Mouse (Mus musculus) MEL (cell line): ENCODE data around the gene Zfp408. TPM values are rescaled to one million over a fixed set of nuclear protein-coding genes. Genes with fewer than 3 reads are reported as not detected.

Experiments used
- DNase-seq: peaks from one replicate; pipeline ENCODE4 v3.0.0; 2011; ENCODE audit warnings: low read depth, low spot score
- H3K27ac ChIP-seq: 2 replicates; pipeline ENCODE4 v1.5.1; 2012; ENCODE audit warnings: low read depth, mild to moderate bottlenecking, control low read depth, low read length, moderate library complexity; ENCODE audit not compliant: control insufficient read depth
- H3K27me3 ChIP-seq, 2 experiments: fragments of 150-350 bp in 1 of 2; sonication (generic) in 1 of 2; 2 replicates each; pipeline ENCODE4 v1.6.1; 2012; ENCODE audit warnings: low read length in 2 of 2, mild to moderate bottlenecking in 2 of 2, improper control_type of control experiment in 1 of 2, moderate library complexity in 1 of 2; ENCODE audit not compliant: insufficient read depth in 2 of 2, control insufficient read depth in 1 of 2
- H3K36me3 ChIP-seq, 2 experiments: 2 replicates each; pipeline ENCODE4 v1.6.1; 2012 to 2014; ENCODE audit warnings: low read length in 2 of 2, improper control_type of control experiment in 1 of 2, inconsistent platforms in 1 of 2, mild to moderate bottlenecking in 1 of 2; ENCODE audit not compliant: insufficient read depth in 2 of 2, control insufficient read depth in 1 of 2
- H3K4me1 ChIP-seq, 2 experiments: fragments of 150-350 bp in 1 of 2; sonication (generic) in 1 of 2; 2 replicates each; pipeline ENCODE4 v1.6.1; 2012; ENCODE audit warnings: low read length in 2 of 2, improper control_type of control experiment in 1 of 2, mild to moderate bottlenecking in 1 of 2; ENCODE audit not compliant: insufficient read depth in 2 of 2, control insufficient read depth in 1 of 2
- H3K4me3 ChIP-seq, 2 experiments: fragments of 150-350 bp in 1 of 2; sonication (generic) in 1 of 2; 2 replicates each; pipeline ENCODE4 v1.5.1; 2012; ENCODE audit warnings: low read depth in 2 of 2, low read length in 2 of 2, mild to moderate bottlenecking in 2 of 2, moderate library complexity in 2 of 2, control low read depth in 1 of 2, improper control_type of control experiment in 1 of 2; ENCODE audit not compliant: control insufficient read depth in 1 of 2, insufficient read depth in 1 of 2
- H3K79me2 ChIP-seq: 2 replicates; pipeline ENCODE4 v1.6.1; 2012; ENCODE audit warnings: mild to moderate bottlenecking, low read length, moderate library complexity; ENCODE audit not compliant: control insufficient read depth, poor library complexity, insufficient read depth
- H3K9ac ChIP-seq: 2 replicates; pipeline ENCODE4 v1.6.1; 2012; ENCODE audit warnings: low read depth, mild to moderate bottlenecking, control low read depth, low read length, moderate library complexity; ENCODE audit not compliant: control insufficient read depth, poor library complexity, severe bottlenecking
- H3K9me3 ChIP-seq: fragments of 150-350 bp; sonication (generic); replicated peaks from 2 replicates; pipeline ENCODE4 v1.6.1; 2012; ENCODE audit warnings: mild to moderate bottlenecking, low read length, improper control_type of control experiment, moderate library complexity; ENCODE audit not compliant: insufficient read depth
- BHLHE40 ChIP-seq: IDR thresholded peaks from 2 replicates; pipeline ENCODE4 v1.6.1; 2012; ENCODE audit warnings: low read depth, mild to moderate bottlenecking, inconsistent platforms, low read length, improper control_type of control experiment, borderline replicate concordance
- CHD1 ChIP-seq: IDR thresholded peaks from 2 replicates; pipeline ENCODE4 v1.6.1; 2012; ENCODE audit warnings: low read depth, mild to moderate bottlenecking, inconsistent platforms, low read length, improper control_type of control experiment
- CHD2 ChIP-seq: IDR thresholded peaks from 2 replicates; pipeline ENCODE4 v1.6.1; 2011; ENCODE audit warnings: low read length, improper control_type of control experiment
- CTCF ChIP-seq, 3 experiments: IDR thresholded peaks in 2 of 3; conservative IDR thresholded peaks in 1 of 3; 2 replicates each; pipeline ENCODE4 v1.5.1; 2011 to 2012; ENCODE audit warnings: low read length in 3 of 3, low read depth in 2 of 3, mild to moderate bottlenecking in 2 of 3, improper control_type of control experiment in 1 of 3, inconsistent platforms in 1 of 3, mixed read lengths in 1 of 3, moderate library complexity in 1 of 3; ENCODE audit not compliant: control insufficient read depth in 1 of 3, insufficient read depth in 1 of 3, poor library complexity in 1 of 3, severe bottlenecking in 1 of 3
- E2F4 ChIP-seq: IDR thresholded peaks from 2 replicates; pipeline ENCODE4 v1.6.1; 2011; ENCODE audit warnings: low read depth, low read length, improper control_type of control experiment, borderline replicate concordance
- ELF1 ChIP-seq: IDR thresholded peaks from 2 replicates; pipeline ENCODE4 v1.6.1; 2014; ENCODE audit warnings: low read depth, mild to moderate bottlenecking, inconsistent platforms, low read length, improper control_type of control experiment, moderate library complexity
- EP300 ChIP-seq, 2 experiments: IDR thresholded peaks; 2 replicates each; pipeline ENCODE4 v1.6.1; 2011; ENCODE audit warnings: improper control_type of control experiment in 2 of 2, low read length in 2 of 2, low read depth in 1 of 2, mild to moderate bottlenecking in 1 of 2
- ETS1 ChIP-seq: IDR thresholded peaks from 2 replicates; pipeline ENCODE4 v1.6.1; 2012; ENCODE audit warnings: low read depth, mild to moderate bottlenecking, inconsistent platforms, low read length, improper control_type of control experiment, moderate library complexity
- GABPA ChIP-seq: IDR thresholded peaks from 2 replicates; pipeline ENCODE4 v1.6.1; 2012; ENCODE audit warnings: low read depth, mild to moderate bottlenecking, inconsistent platforms, low read length, improper control_type of control experiment, moderate library complexity
- GATA1 ChIP-seq: IDR thresholded peaks from 2 replicates; pipeline ENCODE4 v1.6.1; 2011; ENCODE audit warnings: low read depth, low read length, improper control_type of control experiment
- HCFC1 ChIP-seq: IDR thresholded peaks from 2 replicates; pipeline ENCODE4 v1.6.1; 2012; ENCODE audit warnings: low read depth, mild to moderate bottlenecking, inconsistent platforms, low read length, improper control_type of control experiment, moderate library complexity
- JUND ChIP-seq: IDR thresholded peaks from 2 replicates; pipeline ENCODE4 v1.6.1; 2011; ENCODE audit warnings: low read depth, mild to moderate bottlenecking, improper control_type of control experiment, low read length
- KAT2A ChIP-seq: conservative IDR thresholded peaks from 2 replicates; pipeline ENCODE4 v1.6.1; 2012; ENCODE audit warnings: low read depth, low read length, improper control_type of control experiment, inconsistent platforms
- MAFK ChIP-seq: IDR thresholded peaks from 2 replicates; pipeline ENCODE4 v1.6.1; 2011; ENCODE audit warnings: low read depth, mild to moderate bottlenecking, low read length, improper control_type of control experiment, borderline replicate concordance
- MAZ ChIP-seq: IDR thresholded peaks from 2 replicates; pipeline ENCODE4 v1.6.1; 2012; ENCODE audit warnings: low read depth, mild to moderate bottlenecking, inconsistent platforms, low read length, improper control_type of control experiment
- MEF2A ChIP-seq: IDR thresholded peaks from 2 replicates; pipeline ENCODE4 v1.6.1; 2014; ENCODE audit warnings: low read depth, mild to moderate bottlenecking, inconsistent platforms, low read length, improper control_type of control experiment; ENCODE audit not compliant: poor library complexity, insufficient replicate concordance, severe bottlenecking; ENCODE audit errors: extremely low read depth
- MXI1 ChIP-seq: IDR thresholded peaks from 2 replicates; pipeline ENCODE4 v1.6.1; 2011; ENCODE audit warnings: mild to moderate bottlenecking, low read depth, low read length, improper control_type of control experiment
- MYB ChIP-seq: IDR thresholded peaks from 2 replicates; pipeline ENCODE4 v1.6.1; 2011; ENCODE audit warnings: mild to moderate bottlenecking, low read depth, low read length, improper control_type of control experiment
- MYC ChIP-seq: IDR thresholded peaks from 2 replicates; pipeline ENCODE4 v1.6.1; 2011; ENCODE audit warnings: low read depth, mild to moderate bottlenecking, low read length, improper control_type of control experiment, moderate library complexity
- NELFE ChIP-seq: IDR thresholded peaks from 2 replicates; pipeline ENCODE4 v1.6.1; 2011; ENCODE audit warnings: low read depth, low read length, improper control_type of control experiment
- NRF1 ChIP-seq: IDR thresholded peaks from 2 replicates; pipeline ENCODE4 v1.6.1; 2014; ENCODE audit warnings: low read depth, mild to moderate bottlenecking, inconsistent platforms, low read length, improper control_type of control experiment, moderate library complexity; ENCODE audit not compliant: poor library complexity, insufficient read depth, severe bottlenecking
- POLR2A ChIP-seq, 2 experiments: IDR thresholded peaks; 2 replicates each; pipeline ENCODE4 v1.6.1; 2011 to 2012; ENCODE audit warnings: low read length in 2 of 2, mild to moderate bottlenecking in 2 of 2, control low read depth in 1 of 2, improper control_type of control experiment in 1 of 2, low read depth in 1 of 2, moderate library complexity in 1 of 2; ENCODE audit not compliant: control insufficient read depth in 1 of 2, insufficient read depth in 1 of 2, poor library complexity in 1 of 2
- POLR2AphosphoS2 ChIP-seq: IDR thresholded peaks from 2 replicates; pipeline ENCODE4 v1.6.1; 2011; ENCODE audit warnings: low read length, improper control_type of control experiment
- POLR2AphosphoS5 ChIP-seq: IDR thresholded peaks from 2 replicates; pipeline ENCODE4 v1.6.1; 2012; ENCODE audit warnings: low read depth, borderline replicate concordance, mild to moderate bottlenecking, inconsistent platforms, low read length, moderate library complexity, mixed read lengths
- RAD21 ChIP-seq: IDR thresholded peaks from 2 replicates; pipeline ENCODE4 v1.6.1; 2011; ENCODE audit warnings: mild to moderate bottlenecking, low read depth, low read length, improper control_type of control experiment
- RCOR1 ChIP-seq: IDR thresholded peaks from 2 replicates; pipeline ENCODE4 v1.6.1; 2012; ENCODE audit warnings: low read depth, mild to moderate bottlenecking, inconsistent platforms, low read length, improper control_type of control experiment
- SIN3A ChIP-seq: IDR thresholded peaks from 2 replicates; pipeline ENCODE4 v1.6.1; 2012; ENCODE audit warnings: low read length, improper control_type of control experiment, inconsistent platforms
- SMC3 ChIP-seq: IDR thresholded peaks from 2 replicates; pipeline ENCODE4 v1.6.1; 2011; ENCODE audit warnings: low read depth, low read length, improper control_type of control experiment
- TAL1 ChIP-seq: IDR thresholded peaks from 2 replicates; pipeline ENCODE4 v1.6.1; 2012; ENCODE audit warnings: mild to moderate bottlenecking, inconsistent platforms, low read length, moderate library complexity, mixed read lengths
- TBP ChIP-seq: IDR thresholded peaks from 2 replicates; pipeline ENCODE4 v1.8.0; 2011; ENCODE audit warnings: low read depth, low read length, improper control_type of control experiment
- TCF12 ChIP-seq: IDR thresholded peaks from 2 replicates; pipeline ENCODE4 v1.6.1; 2014; ENCODE audit warnings: low read depth, mild to moderate bottlenecking, inconsistent platforms, low read length, improper control_type of control experiment, moderate library complexity
- USF2 ChIP-seq, 2 experiments: IDR thresholded peaks; 2 replicates each; pipeline ENCODE4 v1.6.1; 2011 to 2012; ENCODE audit warnings: improper control_type of control experiment in 2 of 2, low read length in 2 of 2, borderline replicate concordance in 1 of 2, inconsistent platforms in 1 of 2, low read depth in 1 of 2, mild to moderate bottlenecking in 1 of 2; ENCODE audit not compliant: insufficient read depth in 1 of 2
- ZMIZ1 ChIP-seq: IDR thresholded peaks from 2 replicates; pipeline ENCODE4 v1.6.1; 2012; ENCODE audit warnings: low read depth, mild to moderate bottlenecking, inconsistent platforms, low read length, improper control_type of control experiment, moderate library complexity
- ZNF384 ChIP-seq: IDR thresholded peaks from 2 replicates; pipeline ENCODE4 v1.6.1; 2012; ENCODE audit warnings: low read depth, mild to moderate bottlenecking, inconsistent platforms, low read length, improper control_type of control experiment
- polyA plus RNA-seq, 2 experiments: library from polyadenylated mRNA; stranded (reverse) in 1 of 2; unstranded in 1 of 2; fragments of >175 nt in 1 of 2; fragments of >200 nt in 1 of 2; gene quantifications; 2 replicates each; pipeline versions ENCODE4 v1.2.1 to v1.2.4; 2012; ENCODE audit warnings: low replicate concordance in 2 of 2, low read depth in 1 of 2; ENCODE audit not compliant: insufficient read length in 2 of 2, insufficient read depth in 1 of 2, missing spikeins in 1 of 2
- total RNA-seq: library from RNA; depleted of rRNA; stranded (reverse); fragments of 300-350 nt; gene quantifications from 2 replicates; pipeline ENCODE4 v1.2.3, GENCODE M21; 2012; rRNA removed

Zfp408 gene
- total RNA-seq (8.6 and 10.4 TPM in 2 replicates), polyA plus RNA-seq (10 to 100 TPM in 1 of 2 experiments, not detected in 1; 16.4 TPM)

DNA sequence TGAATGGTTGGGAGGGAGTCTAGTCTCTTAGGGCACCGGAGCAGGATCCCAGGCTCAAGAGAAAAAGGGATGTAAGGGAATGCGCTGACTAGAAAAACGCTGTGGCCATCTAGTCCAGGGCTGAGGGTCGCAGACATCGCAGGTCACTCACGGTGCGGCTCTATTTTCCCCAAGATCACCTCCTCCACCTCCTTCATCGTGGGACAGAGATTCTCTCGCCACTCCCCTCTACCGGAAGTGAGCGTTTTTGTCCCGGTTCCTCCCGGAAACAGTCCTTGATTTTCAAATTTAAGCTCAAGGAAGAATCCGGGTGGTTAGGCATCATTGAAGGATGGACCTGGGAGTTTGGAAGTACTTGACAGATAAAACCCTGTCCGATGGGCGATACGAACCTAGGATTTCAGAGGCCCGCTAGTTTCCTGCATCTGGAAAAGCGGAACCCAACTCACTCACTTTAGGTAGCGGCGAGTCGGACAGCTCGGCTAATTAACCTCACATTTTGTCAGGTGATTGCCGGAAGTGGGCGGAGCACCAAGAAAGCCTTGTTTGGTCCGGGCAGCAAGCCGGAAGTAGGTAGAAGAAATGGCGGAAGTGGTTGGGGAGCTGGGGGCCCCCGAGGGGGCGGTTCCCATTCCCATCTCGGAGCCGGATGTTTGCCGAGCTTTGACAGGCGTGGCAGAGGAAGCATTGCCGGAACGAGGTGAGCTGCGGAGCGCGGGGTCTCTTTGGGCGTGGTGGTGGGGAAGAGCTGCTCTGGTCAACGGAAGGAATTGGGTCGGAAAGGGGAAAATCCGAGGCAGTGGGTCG lies at the start of gene Zfp408, which contains the start of gene Arhgap1:
Gene Zfp408 (minus strand): TSS at position 239 of the 807 bp plus-strand sequence.
Gene Arhgap1 (plus strand): TSS at position 308 of the 807 bp plus-strand sequence.
- DNase-seq = peak; percentile 100
- H3K27ac ChIP-seq = peak within 1 kb of the TSS; percentile 90
- peaks cover 0 to 4% of the 10 kb centered on the region in 2 experiments; a peak in 3 of 4 replicates for H3K36me3 ChIP-seq
- H3K4me3 ChIP-seq = peak within 1 kb of the TSS; percentile 89 to 94
- H3K9ac ChIP-seq = peak within 1 kb of the TSS; percentile 92
- H3K9me3 ChIP-seq = no peaks in the 10 kb centered on the region
- no peaks in the 10 kb centered on the region for H3K27me3 ChIP-seq
- peaks cover 26% of the 10 kb centered on the region for H3K79me2 ChIP-seq
- H3K4me1 ChIP-seq = peaks cover 0 to 5% of the 10 kb centered on the region in 2 experiments; a peak in 2 of 4 replicates
- TF ChIP-seq GATA1 (no peak), RCOR1 (peak; percentile 50; the same call in 1 of the 2 replicates), E2F4 (peak; percentile 29; the same call in 1 of the 2 replicates), CHD1 (no peak), GABPA (no peak), BHLHE40 (peak; percentile 89), MAZ (peak; percentile 89; the same call in 1 of the 2 replicates), POLR2A (IDR thresholded peaks at IDR 0.05; ENCODE audit: control insufficient read depth in 1 of 2, insufficient read depth in 1 of 2, low read depth in 1 of 2, low read length in 2 of 2, poor library complexity in 1 of 2) (peak; percentile 61 to 88; a peak in 3 of 4 replicates), TBP (peak; percentile 82), MYB (0 out of 2 replicates have a peak, but pooled peaks have one; percentile 32), RAD21 (no peak), MYC (peak; percentile 90), NRF1 (0 out of 2 replicates have a peak, but pooled peaks have one; percentile 11), JUND (no peak), ZMIZ1 (peak; percentile 81; the same call in 1 of the 2 replicates), CHD2 (no peak), POLR2AphosphoS2 (peak; percentile 83; the same call in 1 of the 2 replicates), CTCF (IDR thresholded peaks at IDR 0.05 in 2 of 3, conservative IDR thresholded peaks at IDR 0.05 in 1 of 3; ENCODE audit: control insufficient read depth in 1 of 3, insufficient read depth in 1 of 3, low read depth in 2 of 3, low read length in 3 of 3, poor library complexity in 1 of 3, severe bottlenecking in 1 of 3) (no peak), ETS1 (peak; percentile 73; the same call in 1 of the 2 replicates), TCF12 (peak; percentile 25; the same call in 1 of the 2 replicates), ELF1 (peak; percentile 99), MXI1 (peak; percentile 95), HCFC1 (peak; percentile 96), POLR2AphosphoS5 (no peak), SIN3A (peak; percentile 98), MEF2A (no peak), NELFE (peak; percentile 80), KAT2A (peak; percentile 86), MAFK (no peak), SMC3 (no peak), TAL1 (no peak), ZNF384 (0 out of 2 replicates have a peak, but pooled peaks have one; percentile 25), EP300 (IDR thresholded peaks at IDR 0.05; ENCODE audit: low read depth in 1 of 2, low read length in 2 of 2) (peak in 1 of 2 experiments; percentile 58; a peak in 1 of 4 replicates), USF2 (IDR thresholded peaks at IDR 0.05; ENCODE audit: borderline replicate concordance in 1 of 2, insufficient read depth in 1 of 2, low read depth in 1 of 2, low read length in 2 of 2) (peak in 1 of 2 experiments; percentile 56; a peak in 1 of 4 replicates)
